Mouse (Mus musculus): ENCODE measurements around the gene Llgl2. TPM values are rescaled to one million over a fixed set of nuclear protein-coding genes. Genes with fewer than 3 reads are reported as not detected.

Gene Llgl2
- polyA plus RNA-seq, 1 experiment from 2014 or later, result 31.9 TPM

- H3K4me3 ChIP-seq (ENCODE audit: low read depth, low read length), result no peak overlapping the region
- H3K4me2 ChIP-seq, result no peak overlapping the region
- H3K4me1 ChIP-seq (ENCODE audit: insufficient read depth), result peaks cover 38% of the 10 kb centered on the region
- DNase-seq (no peak), ATAC-seq (ENCODE audit: insufficient read depth) (no peak)
- H3K9ac ChIP-seq, result no peak overlapping the region
- no peak for TF ChIP-seq CTCF (IDR thresholded peaks at IDR 0.05; ENCODE audit: low read depth)
- WGBS, result 67% methylated on average over 6 of the region's 6 CpGs
- no peaks in the 10 kb centered on the region for H3K36me3 ChIP-seq (ENCODE audit: insufficient read depth)
- no peaks in the 10 kb centered on the region for H3K9me3 ChIP-seq (ENCODE audit: low read depth, low read length)
- peak overlapping the region; percentile 91 for H3K27ac ChIP-seq (ENCODE audit: low read depth)
- H3K27me3 ChIP-seq (ENCODE audit: insufficient read depth, low read length), result no peaks in the 10 kb centered on the region
Observed at GRCm38 (mm10) chr11:115834033-115834432, 10.2 kb downstream of the Llgl2 start.

DNA sequence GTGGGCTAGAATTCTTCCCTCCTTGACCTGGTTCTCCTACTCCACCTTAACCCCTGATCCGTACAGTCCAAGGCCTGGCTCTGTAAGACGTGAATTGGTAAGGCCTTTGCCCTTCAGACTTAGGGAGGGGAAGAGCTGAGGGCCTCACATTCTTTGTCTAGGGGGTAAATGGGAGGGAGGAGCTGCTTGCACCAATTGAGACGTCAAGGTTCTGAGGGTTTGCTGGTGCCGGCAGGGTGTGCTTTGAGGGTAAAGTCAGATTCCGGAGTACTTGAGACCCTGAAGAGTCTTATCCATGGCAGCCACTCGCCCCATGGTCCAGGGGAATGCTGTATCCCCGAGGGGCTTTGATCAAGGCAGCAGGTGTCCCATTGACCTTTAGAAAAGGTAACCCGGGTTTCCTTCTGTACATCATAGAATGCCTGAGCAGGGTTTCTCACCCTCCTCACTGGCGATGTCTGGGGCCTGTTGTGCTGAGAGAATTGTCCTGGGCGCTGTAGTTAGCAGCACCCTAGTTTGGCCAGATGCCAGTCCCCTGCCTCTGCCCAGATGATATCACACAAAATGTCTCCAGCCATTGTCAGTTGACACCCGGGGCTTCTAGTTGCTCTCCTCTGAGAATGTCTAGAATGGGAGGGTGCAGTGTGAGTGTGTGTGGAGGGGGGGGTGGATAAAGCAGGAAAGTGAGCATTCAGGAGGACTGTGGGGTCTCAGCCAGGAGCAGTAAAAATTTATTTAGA, 13.0 kb downstream of the Llgl2 start:
- Histone ChIP-seq H3K4me1 (ENCODE audit: insufficient read depth) (peaks cover 42% of the 10 kb centered on the region), H3K4me2 (peak overlapping the region; percentile 22; the same call in 1 of the 2 replicates), H3K9me3 (ENCODE audit: low read depth, low read length) (no peaks in the 10 kb centered on the region), H3K9ac (no peak overlapping the region), H3K27ac (ENCODE audit: low read depth) (peak overlapping the region; percentile 85), H3K4me3 (ENCODE audit: low read depth, low read length) (no peak overlapping the region), H3K36me3 (ENCODE audit: insufficient read depth) (no peaks in the 10 kb centered on the region), H3K27me3 (ENCODE audit: insufficient read depth, low read length) (no peaks in the 10 kb centered on the region)
- ATAC-seq (ENCODE audit: insufficient read depth), result peak; percentile 30; the same call in 1 of the 2 replicates
- no peak for TF ChIP-seq CTCF (IDR thresholded peaks at IDR 0.05; ENCODE audit: low read depth)
- DNase-seq, result peak; percentile 53
- 37% methylated on average over 11 of the region's 11 CpGs for WGBS

GRCm38 (mm10) chr11:115837606-115838345, 13.9 kb downstream of the Llgl2 start:
- no peak overlapping the region for H3K4me2 ChIP-seq
- peak overlapping the region; percentile 85 for H3K27ac ChIP-seq (ENCODE audit: low read depth)
- 74% methylated on average over 22 of the region's 22 CpGs for WGBS
- H3K36me3 ChIP-seq (ENCODE audit: insufficient read depth), result no peaks in the 10 kb centered on the region
- TF ChIP-seq CTCF (IDR thresholded peaks at IDR 0.05; ENCODE audit: low read depth), result no peak
- peaks cover 45% of the 10 kb centered on the region for H3K4me1 ChIP-seq (ENCODE audit: insufficient read depth)
- H3K4me3 ChIP-seq (ENCODE audit: low read depth, low read length), result no peak overlapping the region
- H3K9me3 ChIP-seq (ENCODE audit: low read depth, low read length), result no peaks in the 10 kb centered on the region
- no peak overlapping the region for H3K9ac ChIP-seq
- DNase-seq (no peak), ATAC-seq (ENCODE audit: insufficient read depth) (no peak)
- H3K27me3 ChIP-seq (ENCODE audit: insufficient read depth, low read length), result no peaks in the 10 kb centered on the region

DNA sequence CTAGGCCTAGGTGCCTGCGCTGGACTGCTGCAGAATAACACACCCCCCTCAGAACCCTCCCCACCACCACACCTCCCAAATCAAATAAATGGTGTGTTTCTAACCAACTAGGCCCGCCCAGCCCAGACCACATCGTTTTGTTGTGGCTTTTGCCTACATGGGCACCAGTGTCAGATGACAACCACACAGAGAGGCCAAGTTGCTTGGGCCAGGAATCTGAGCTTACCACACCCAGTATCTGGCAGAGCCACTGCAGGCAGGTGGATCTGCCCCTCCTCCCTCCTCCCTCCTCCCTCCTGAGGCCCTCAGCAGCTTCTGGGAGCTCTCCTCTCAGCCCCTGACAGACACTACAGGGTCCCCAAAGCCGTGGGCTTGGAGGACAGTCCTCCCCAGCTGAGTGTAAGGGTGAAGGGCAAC, 15.1 kb downstream of the Llgl2 start:
- Histone ChIP-seq H3K4me1 (ENCODE audit: insufficient read depth) (peaks cover 48% of the 10 kb centered on the region), H3K4me3 (ENCODE audit: low read depth, low read length) (no peak overlapping the region), H3K27ac (ENCODE audit: low read depth) (peak overlapping the region; percentile 85), H3K9me3 (ENCODE audit: low read depth, low read length) (no peaks in the 10 kb centered on the region), H3K36me3 (ENCODE audit: insufficient read depth) (no peaks in the 10 kb centered on the region), H3K9ac (no peak overlapping the region), H3K4me2 (peak overlapping the region; percentile 15; the same call in 1 of the 2 replicates), H3K27me3 (ENCODE audit: insufficient read depth, low read length) (no peaks in the 10 kb centered on the region)
- no peak for TF ChIP-seq CTCF (IDR thresholded peaks at IDR 0.05; ENCODE audit: low read depth)
- WGBS, result 32% methylated on average over 4 of the region's 4 CpGs
- ATAC-seq (ENCODE audit: insufficient read depth) (no peak), DNase-seq (peak; percentile 39)

- no peak for TF ChIP-seq CTCF (IDR thresholded peaks at IDR 0.05; ENCODE audit: low read depth)
- WGBS, result 51% methylated on average over 3 of the region's 3 CpGs
- DNase-seq (no peak), ATAC-seq (ENCODE audit: insufficient read depth) (no peak)
- Histone ChIP-seq H3K36me3 (ENCODE audit: insufficient read depth) (0 out of 2 replicates have a peak, but pooled peaks cover 5% of the 10 kb centered on the region), H3K4me2 (no peak overlapping the region), H3K9ac (no peak overlapping the region), H3K27me3 (ENCODE audit: insufficient read depth, low read length) (no peaks in the 10 kb centered on the region), H3K4me3 (ENCODE audit: low read depth, low read length) (no peak overlapping the region), H3K4me1 (ENCODE audit: insufficient read depth) (peaks cover 45% of the 10 kb centered on the region), H3K9me3 (ENCODE audit: low read depth, low read length) (no peaks in the 10 kb centered on the region), H3K27ac (ENCODE audit: low read depth) (peak overlapping the region; percentile 84; the same call in 1 of the 2 replicates)
Observed at GRCm38 (mm10) chr11:115839732-115840131, 15.9 kb downstream of the Llgl2 start.

DNA sequence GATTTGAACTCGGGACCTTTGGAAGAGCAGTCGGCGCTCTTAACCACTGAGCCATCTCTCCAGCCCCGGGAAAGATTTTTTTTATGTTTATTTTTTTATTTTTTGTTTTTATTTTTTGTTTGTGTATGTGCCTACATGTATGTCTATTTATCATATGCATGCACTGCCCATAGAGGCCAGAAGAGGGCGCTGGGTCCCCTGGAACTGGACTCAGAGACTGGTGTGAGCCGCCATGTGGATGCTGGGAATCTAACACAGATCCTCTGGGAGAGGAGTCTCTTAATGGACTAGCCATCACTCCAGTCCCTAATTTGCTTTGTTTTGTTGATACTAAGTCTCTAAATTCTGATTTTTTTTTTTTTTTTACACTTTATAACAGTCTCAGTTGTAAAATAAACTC, 17.2 kb downstream of the Llgl2 start:
- ATAC-seq (ENCODE audit: insufficient read depth) (no peak), DNase-seq (no peak)
- Histone ChIP-seq H3K4me1 (ENCODE audit: insufficient read depth) (peaks cover 45% of the 10 kb centered on the region), H3K36me3 (ENCODE audit: insufficient read depth) (peaks cover 17% of the 10 kb centered on the region), H3K27ac (ENCODE audit: low read depth) (peak overlapping the region; percentile 87), H3K9ac (no peak overlapping the region), H3K27me3 (ENCODE audit: insufficient read depth, low read length) (no peaks in the 10 kb centered on the region), H3K4me2 (no peak overlapping the region), H3K9me3 (ENCODE audit: low read depth, low read length) (0 out of 2 replicates have a peak, but pooled peaks cover 3% of the 10 kb centered on the region), H3K4me3 (ENCODE audit: low read depth, low read length) (no peak overlapping the region)
- WGBS, result 81% methylated on average over 6 of the region's 6 CpGs
- TF ChIP-seq CTCF (IDR thresholded peaks at IDR 0.05; ENCODE audit: low read depth), result peak; percentile 41

Data from lung, embryonic 14.5 days (tissue).